Mouse (Mus musculus) left cerebral cortex, postnatal 36 days (tissue): ENCODE results near the gene Irf2. TPM values are rescaled to one million over a fixed set of nuclear protein-coding genes. Genes with fewer than 3 reads are reported as not detected.

Experiments used
- DNase-seq, 2 experiments: peaks; one replicate each; pipeline ENCODE4 v3.0.0; 2021 to 2022; ENCODE audit warnings: low spot score in 2 of 2, mixed read lengths in 1 of 2
- intact Hi-C: fragments of 180-260 bp; cut with DNase I; formaldehyde crosslinking; loops from one replicate; pipeline ENCODE4 v1.15.1; 2025
- total RNA-seq, 2 experiments: library from RNA; stranded (reverse); gene quantifications; 2 replicates each; pipeline ENCODE4 v1.2.3; 2021

Gene Irf2
- 10 to 100 TPM; 53.0 to 56.0 TPM for total RNA-seq

GRCm38 (mm10) chr8:46739003-46739949 is at the start of gene Irf2:
Gene Irf2 (plus strand): TSS chr8:46739732.
- DNase-seq, result peak; percentile 78 to 79
- intact Hi-C loops, result no loop called here

GRCm38 (mm10) chr8:46690111-46690510 is 49.4 kb upstream of the Irf2 start:
- intact Hi-C loops, result no loop called here
- DNase-seq, result no peak

- intact Hi-C loops, result no loop called here
- no peak for DNase-seq
Measured at GRCm38 (mm10) chr8:46690581-46690980, 49.0 kb upstream of the Irf2 start.

- intact Hi-C loops, result no loop called here
- no peak for DNase-seq
Measured at GRCm38 (mm10) chr8:46691360-46691759, 48.2 kb upstream of the Irf2 start.

- DNase-seq, result no peak
- intact Hi-C loops, result no loop called here
Measured at GRCm38 (mm10) chr8:46696256-46697041, 43.1 kb upstream of the Irf2 start.

- intact Hi-C loops, result no loop called here
- DNase-seq, result no peak
Measured at GRCm38 (mm10) chr8:46697566-46697965, 42.0 kb upstream of the Irf2 start.

- intact Hi-C loops, result no loop called here
- no peak for DNase-seq
Measured at GRCm38 (mm10) chr8:46698162-46698561, 41.4 kb upstream of the Irf2 start.

GRCm38 (mm10) chr8:46705145-46705544 is 34.4 kb upstream of the Irf2 start:
- intact Hi-C loops, result no loop called here
- DNase-seq, result no peak

- intact Hi-C loops, result no loop called here
- DNase-seq, result no peak
Measured at GRCm38 (mm10) chr8:46706730-46707129, 32.8 kb upstream of the Irf2 start.

GRCm38 (mm10) chr8:46709302-46709701 is 30.2 kb upstream of the Irf2 start:
- intact Hi-C loops, result no loop called here
- no peak for DNase-seq

GRCm38 (mm10) chr8:46710289-46710688 is 29.2 kb upstream of the Irf2 start:
- intact Hi-C loops, result no loop called here
- no peak for DNase-seq

- intact Hi-C loops, result no loop called here
Measured at GRCm38 (mm10) chr8:46711496-46711895, 28.0 kb upstream of the Irf2 start.

GRCm38 (mm10) chr8:46713178-46713577 is 26.4 kb upstream of the Irf2 start:
- DNase-seq, result no peak
- intact Hi-C loops, result no loop called here

More at GRCm38 (mm10) chr8:46711496-46711895, 28.0 kb upstream of the Irf2 start:
- no peak for DNase-seq

GRCm38 (mm10) chr8:46713844-46714243 is 25.7 kb upstream of the Irf2 start:
- intact Hi-C loops, result no loop called here
- DNase-seq, result no peak

GRCm38 (mm10) chr8:46714400-46714799 is 25.1 kb upstream of the Irf2 start:
- DNase-seq, result no peak
- intact Hi-C loops, result no loop called here

GRCm38 (mm10) chr8:46716477-46716876 is 23.1 kb upstream of the Irf2 start:
- DNase-seq, result no peak
- intact Hi-C loops, result no loop called here

GRCm38 (mm10) chr8:46717170-46717569 is 22.4 kb upstream of the Irf2 start:
- intact Hi-C loops, result no loop called here
- DNase-seq, result no peak

GRCm38 (mm10) chr8:46718301-46718700 is 21.2 kb upstream of the Irf2 start:
- no peak for DNase-seq
- intact Hi-C loops, result no loop called here

GRCm38 (mm10) chr8:46718747-46719146 is 20.8 kb upstream of the Irf2 start:
- no peak for DNase-seq
- intact Hi-C loops, result no loop called here

GRCm38 (mm10) chr8:46720656-46721055 is 18.9 kb upstream of the Irf2 start:
- DNase-seq, result no peak
- intact Hi-C loops, result no loop called here
